Mouse (Mus musculus) forebrain, embryonic 10.5 days (tissue): ENCODE results near the gene 1520401A03Rik. TPM values are rescaled to one million over a fixed set of nuclear protein-coding genes. Genes with fewer than 3 reads are reported as not detected.

ENCODE experiments used
- DNase-seq: peaks from one replicate; pipeline ENCODE4 v3.0.0-alpha.2; 2017; ENCODE audit warnings: low spot score; ENCODE audit errors: extremely low spot score
- H3K27ac ChIP-seq: fragments of 300-500 bp; sonication (generic); 2 replicates; pipeline ENCODE4 v1.5.1; 2016; ENCODE audit warnings: mild to moderate bottlenecking
- H3K27me3 ChIP-seq: fragments of 300-500 bp; sonication (generic); 2 replicates; pipeline ENCODE4 v1.6.1; 2016; ENCODE audit warnings: mild to moderate bottlenecking; ENCODE audit not compliant: poor library complexity, severe bottlenecking
- H3K36me3 ChIP-seq: fragments of 300-500 bp; sonication (generic); replicated peaks from 2 replicates; pipeline ENCODE4 v1.6.1; 2016; ENCODE audit warnings: mild to moderate bottlenecking, moderate library complexity
- H3K4me1 ChIP-seq: fragments of 300-500 bp; sonication (generic); 2 replicates; pipeline ENCODE4 v1.6.1; 2016
- H3K4me3 ChIP-seq: fragments of 300-500 bp; sonication (generic); 2 replicates; pipeline ENCODE4 v1.5.1; 2016; ENCODE audit warnings: mild to moderate bottlenecking, moderate library complexity
- H3K9me3 ChIP-seq: fragments of 300-500 bp; sonication (generic); 2 replicates; pipeline ENCODE4 v1.6.1; 2016; ENCODE audit warnings: mild to moderate bottlenecking, moderate library complexity
- WGBS: fragments of 180-500 bp; shearing (Covaris S2); methylation state at CpG from one replicate; pipeline ENCODE4 v1.1.7; 2016; 5-methylcytosine and 5-hydroxymethylcytosine counted together
- polyA plus RNA-seq: library from polyadenylated mRNA; unstranded; fragments of >200 nt; fragmentation: Nextera tagmentation; extraction: Ambion mirVana; gene quantifications from 2 replicates; pipeline ENCODE4 v1.2.1, GENCODE M21; 2016

Gene 1520401A03Rik
- polyA plus RNA-seq, 1 experiment from 2014 or later = 0.06 TPM

DNA sequence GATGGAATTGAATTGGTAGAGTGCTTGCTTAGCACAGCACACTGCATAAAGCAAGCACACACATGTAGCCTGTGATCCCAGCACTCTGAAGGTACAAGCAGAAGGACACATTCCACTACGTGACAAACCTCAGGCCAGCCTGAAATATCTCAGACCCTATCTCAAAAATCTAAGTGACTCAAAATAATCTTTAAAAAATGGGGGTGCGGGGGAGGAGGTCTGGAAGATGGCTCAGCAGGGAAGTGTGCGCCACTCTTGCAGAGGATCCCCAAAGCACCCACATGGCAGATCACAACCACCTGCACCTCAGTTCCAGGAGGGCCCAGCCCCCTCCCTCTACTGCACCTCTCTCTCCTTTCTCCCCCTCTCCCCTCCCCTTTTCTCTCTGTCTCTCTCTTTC lies 51.1 kb downstream of the 1520401A03Rik start:
- peaks cover 39% of the 10 kb centered on the region for H3K4me1 ChIP-seq
- H3K36me3 ChIP-seq = peaks cover 43% of the 10 kb centered on the region
- no peak overlapping the region for H3K4me3 ChIP-seq
- WGBS = 94% methylated on average over 3 of the region's 3 CpGs
- H3K27ac ChIP-seq = no peak overlapping the region
- no peaks in the 10 kb centered on the region for H3K9me3 ChIP-seq
- no peak for DNase-seq
- peaks cover 25% of the 10 kb centered on the region for H3K27me3 ChIP-seq

DNA sequence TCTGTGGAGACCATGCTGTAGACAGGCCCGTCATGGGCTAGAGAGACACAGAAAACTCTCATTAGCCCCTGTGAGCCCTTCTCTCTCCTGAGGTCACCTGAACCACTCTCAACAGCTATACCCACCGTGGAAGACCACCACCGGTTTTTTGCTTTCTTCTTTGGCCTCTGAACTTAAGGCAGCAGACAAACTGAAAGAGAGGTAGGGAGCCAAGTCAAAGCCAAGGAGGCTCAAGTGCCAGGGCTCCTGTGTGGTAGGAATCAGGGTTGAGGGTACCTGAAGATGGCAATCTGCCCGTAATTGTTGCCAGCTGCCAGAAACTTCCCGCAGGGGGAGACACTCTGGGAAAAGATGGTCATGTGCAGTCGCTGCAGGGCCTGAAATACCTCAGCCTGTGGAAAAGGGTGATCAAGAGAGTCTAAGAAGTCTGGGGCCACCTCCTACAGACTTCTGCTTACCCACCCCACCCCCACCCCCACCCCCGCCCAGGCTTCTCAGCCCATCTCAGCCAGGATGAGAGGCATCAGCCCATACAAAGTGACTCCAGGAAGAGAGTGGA lies 52.0 kb downstream of the 1520401A03Rik start:
- Histone ChIP-seq H3K9me3 (no peaks in the 10 kb centered on the region), H3K36me3 (peaks cover 48% of the 10 kb centered on the region), H3K4me1 (peaks cover 36% of the 10 kb centered on the region), H3K27ac (no peak overlapping the region), H3K4me3 (no peak overlapping the region), H3K27me3 (peaks cover 15% of the 10 kb centered on the region)
- DNase-seq = no peak
- 91% methylated on average over 7 of the region's 7 CpGs for WGBS

DNA sequence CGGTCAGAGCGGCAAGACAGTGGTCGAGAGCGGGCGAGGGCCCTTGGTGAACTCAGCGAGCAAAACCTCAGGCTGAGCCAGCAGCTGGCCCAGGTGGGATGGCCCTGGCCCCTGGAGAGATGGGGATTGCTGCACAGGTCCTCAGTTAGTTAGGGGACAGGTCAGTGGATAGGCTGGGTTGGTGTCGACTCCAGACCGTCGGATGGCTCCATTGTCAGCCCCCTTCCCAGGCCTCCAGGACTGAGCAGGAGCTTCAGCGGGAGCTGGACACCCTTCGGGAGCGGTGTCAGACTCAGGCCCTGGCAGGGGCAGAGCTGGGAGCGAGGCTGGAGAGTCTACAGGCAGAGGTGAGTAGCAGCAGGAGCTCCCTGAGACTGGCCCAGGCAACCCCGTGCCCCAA lies 57.1 kb downstream of the 1520401A03Rik start:
- peaks cover 26% of the 10 kb centered on the region for H3K4me1 ChIP-seq
- peaks cover 31% of the 10 kb centered on the region for H3K27me3 ChIP-seq
- whole genome bisulfite sequencing = 80% methylated on average over 14 of the region's 14 CpGs
- peaks cover 49% of the 10 kb centered on the region for H3K36me3 ChIP-seq
- H3K4me3 ChIP-seq = no peak overlapping the region
- H3K9me3 ChIP-seq = no peaks in the 10 kb centered on the region
- H3K27ac ChIP-seq = peak overlapping the region; percentile 44; the same call in 1 of the 2 replicates
- DNase-seq = no peak

DNA sequence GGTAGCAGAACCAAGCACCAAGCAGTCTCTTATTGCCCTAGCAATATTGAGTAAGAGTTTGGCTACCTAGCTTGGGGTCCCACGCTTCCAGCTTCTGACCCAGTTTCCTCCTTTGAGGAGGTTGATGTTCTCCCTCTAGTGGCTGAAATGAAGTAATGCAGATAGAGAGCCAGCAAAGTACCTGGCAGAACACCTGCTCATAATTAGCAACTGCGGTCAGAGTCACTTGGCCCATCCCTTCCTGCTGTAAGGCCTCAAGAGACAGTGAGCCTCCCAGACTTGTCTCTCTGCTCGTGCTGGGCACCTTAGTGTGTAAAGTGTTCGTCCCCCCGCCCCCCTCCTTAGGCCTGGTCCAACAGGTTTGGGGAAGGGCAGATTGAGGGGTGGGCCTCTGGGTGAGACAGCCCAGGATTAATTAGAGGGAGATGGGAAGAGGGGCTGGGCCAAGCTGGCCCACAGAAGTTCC lies 58.0 kb downstream of the 1520401A03Rik start:
- DNase-seq = no peak
- 11% methylated on average over 5 of the region's 5 CpGs for whole genome bisulfite sequencing

DNA sequence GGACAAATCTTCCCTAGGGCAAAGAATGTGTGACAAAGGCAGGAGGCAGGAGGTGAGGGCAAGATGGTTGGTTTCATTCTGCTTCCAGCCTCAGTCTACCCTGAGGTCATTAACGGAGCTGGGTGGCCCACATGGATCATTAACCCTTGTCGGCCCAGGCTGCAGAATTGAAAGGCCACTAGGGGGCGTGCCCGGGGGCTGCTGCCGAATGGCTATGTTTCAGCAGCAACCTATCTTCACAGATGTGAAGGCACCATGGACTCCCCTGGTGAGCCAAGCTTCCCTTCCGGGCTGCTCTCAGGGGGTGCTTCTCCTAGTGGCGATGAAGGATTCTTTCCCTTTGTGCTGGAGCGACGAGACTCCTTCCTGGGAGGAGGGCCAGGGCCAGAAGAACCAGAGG lies 61.1 kb downstream of the 1520401A03Rik start:
- H3K27ac ChIP-seq = no peak overlapping the region
- peaks cover 50% of the 10 kb centered on the region for H3K27me3 ChIP-seq
- 4% methylated on average over 9 of the region's 9 CpGs for WGBS
- no peaks in the 10 kb centered on the region for H3K9me3 ChIP-seq
- no peak overlapping the region for H3K4me3 ChIP-seq
- peaks cover 9% of the 10 kb centered on the region for H3K36me3 ChIP-seq
- peaks cover 29% of the 10 kb centered on the region for H3K4me1 ChIP-seq
- DNase-seq = no peak

More for the DNA sequence above, 58.0 kb downstream of the 1520401A03Rik start:
- Histone ChIP-seq H3K36me3 (peaks cover 40% of the 10 kb centered on the region), H3K4me3 (no peak overlapping the region), H3K27me3 (peaks cover 40% of the 10 kb centered on the region), H3K27ac (no peak overlapping the region), H3K4me1 (peaks cover 29% of the 10 kb centered on the region), H3K9me3 (no peaks in the 10 kb centered on the region)

DNA sequence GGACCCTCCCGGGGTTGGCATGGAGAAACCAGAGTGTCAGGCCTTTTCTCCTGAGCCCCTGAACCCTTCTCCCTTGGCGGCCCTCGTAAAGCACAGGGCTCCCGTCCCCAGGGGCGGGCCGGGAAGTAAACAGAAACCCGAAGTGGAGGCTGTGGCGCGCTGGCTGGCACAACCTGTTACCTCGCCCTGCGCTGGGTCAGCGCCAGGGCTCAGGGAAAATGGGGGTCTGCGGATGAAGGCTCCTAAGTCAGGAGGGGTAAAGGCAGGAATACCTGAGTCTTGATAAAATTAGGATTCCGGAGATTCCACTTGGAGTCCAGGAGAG lies 61.7 kb downstream of the 1520401A03Rik start:
- WGBS = 4% methylated on average over 14 of the region's 14 CpGs
- H3K27ac ChIP-seq = no peak overlapping the region
- peaks cover 26% of the 10 kb centered on the region for H3K4me1 ChIP-seq
- no peaks in the 10 kb centered on the region for H3K9me3 ChIP-seq
- H3K36me3 ChIP-seq = 0 out of 2 replicates have a peak, but pooled peaks cover 4% of the 10 kb centered on the region
- H3K27me3 ChIP-seq = peaks cover 50% of the 10 kb centered on the region
- no peak for DNase-seq
- H3K4me3 ChIP-seq = 0 out of 2 replicates have a peak overlapping the region, but pooled peaks have one; percentile 29

GRCm38 (mm10) chr17:23660117-23660875 lies 62.3 kb downstream of the 1520401A03Rik start, which contains the start of gene Bicdl2:
Gene Bicdl2, plus strand, starts transcription at chr17:23660506.
- H3K4me3 ChIP-seq = peak within 1 kb of the TSS; percentile 29; the same call in 1 of the 2 replicates
- H3K27me3 ChIP-seq = peaks cover 50% of the 10 kb centered on the region

GRCm38 (mm10) chr17:23658450-23658849 lies 64.1 kb downstream of the 1520401A03Rik start:
- 88% methylated on average over 3 of the region's 3 CpGs for WGBS
- Histone ChIP-seq H3K4me3 (no peak overlapping the region), H3K9me3 (no peaks in the 10 kb centered on the region), H3K36me3 (no peaks in the 10 kb centered on the region), H3K27ac (no peak overlapping the region), H3K4me1 (peaks cover 13% of the 10 kb centered on the region; the same call in 1 of the 2 replicates), H3K27me3 (peaks cover 47% of the 10 kb centered on the region)
- DNase-seq = no peak

More at GRCm38 (mm10) chr17:23660117-23660875, 62.3 kb downstream of the 1520401A03Rik start, which contains the start of gene Bicdl2:
- Histone ChIP-seq H3K36me3 (0 out of 2 replicates have a peak, but pooled peaks cover 1% of the 10 kb centered on the region), H3K27ac (no peak within 1 kb of the TSS), H3K9me3 (no peaks in the 10 kb centered on the region), H3K4me1 (peaks cover 20% of the 10 kb centered on the region)
- 5% methylated on average over 27 of the region's 27 CpGs for WGBS
- no peak for DNase-seq

Other genes with a start within 250 kb of the 1520401A03Rik start
- gene Vmn2r117, start 243.1 kb downstream of the 1520401A03Rik start, polyA plus RNA-seq = not detected in 2 replicates
- gene Zfp213, start 158.5 kb downstream of the 1520401A03Rik start, polyA plus RNA-seq = 27.6 and 29.9 TPM in 2 replicates
- gene Zfp13, start 123.3 kb downstream of the 1520401A03Rik start, polyA plus RNA-seq = 22.1 and 22.2 TPM in 2 replicates
- gene Zscan10, start 121.9 kb downstream of the 1520401A03Rik start, polyA plus RNA-seq = 0.42 and 0.65 TPM in 2 replicates
- gene Mmp25, start 77.5 kb downstream of the 1520401A03Rik start, polyA plus RNA-seq = 0.77 and 0.84 TPM in 2 replicates
- gene Bicdl2, start 62.3 kb downstream of the 1520401A03Rik start, polyA plus RNA-seq = 0.27 and 0.37 TPM in 2 replicates
- gene Hcfc1r1, start 49.2 kb downstream of the 1520401A03Rik start, polyA plus RNA-seq = 28.0 and 29.0 TPM in 2 replicates
- gene Thoc6, start 48.9 kb downstream of the 1520401A03Rik start, polyA plus RNA-seq = 77.8 and 78.8 TPM in 2 replicates
- gene Tnfrsf12a, start 45.3 kb downstream of the 1520401A03Rik start, polyA plus RNA-seq = 3.9 and 4.6 TPM in 2 replicates
- 28.5 and 32.8 TPM in 2 replicates for gene Cldn6, start 43.5 kb downstream of the 1520401A03Rik start, polyA plus RNA-seq
- 7.4 and 10.1 TPM in 2 replicates for gene Cldn9, start 38.8 kb downstream of the 1520401A03Rik start, polyA plus RNA-seq
- gene Pkmyt1, start 3.6 kb upstream of the 1520401A03Rik start, polyA plus RNA-seq = 63.3 and 64.5 TPM in 2 replicates
- gene Paqr4, start 18.1 kb upstream of the 1520401A03Rik start, polyA plus RNA-seq = 21.5 and 23.9 TPM in 2 replicates
- 1.5 and 2.9 TPM in 2 replicates for gene Kremen2, start 23.1 kb upstream of the 1520401A03Rik start, polyA plus RNA-seq
- gene Flywch1, start 48.8 kb upstream of the 1520401A03Rik start, polyA plus RNA-seq = 190 and 197 TPM in 2 replicates
- gene Flywch2, start 63.3 kb upstream of the 1520401A03Rik start, polyA plus RNA-seq = 23.8 and 25.0 TPM in 2 replicates
- 482 and 518 TPM in 2 replicates for gene Srrm2, start 67.7 kb upstream of the 1520401A03Rik start, polyA plus RNA-seq
- gene Elob, start 106.4 kb upstream of the 1520401A03Rik start, polyA plus RNA-seq = 1,030 and 1,081 TPM in 2 replicates
- 0.49 TPM in 1 of 2 replicates, not detected in the other for gene Prss33, start 113.3 kb upstream of the 1520401A03Rik start, polyA plus RNA-seq
- gene Prss32, start 121.1 kb upstream of the 1520401A03Rik start, polyA plus RNA-seq = not detected in 2 replicates
- gene Prss41, start 121.4 kb upstream of the 1520401A03Rik start, polyA plus RNA-seq = 4.5 and 5.4 TPM in 2 replicates
- not detected in 2 replicates for gene Prss21, start 145.3 kb upstream of the 1520401A03Rik start, polyA plus RNA-seq
- not detected in 2 replicates for gene Dcpp1, start 158.1 kb upstream of the 1520401A03Rik start, polyA plus RNA-seq
- not detected in 2 replicates for gene Dcpp2, start 158.1 kb upstream of the 1520401A03Rik start, polyA plus RNA-seq
- gene Dcpp3, start 194.7 kb upstream of the 1520401A03Rik start, polyA plus RNA-seq = not detected in 2 replicates
- gene Sbp, start 218.9 kb upstream of the 1520401A03Rik start, polyA plus RNA-seq = not detected in 2 replicates
- not detected in 2 replicates for gene Sbpl, start 232.5 kb upstream of the 1520401A03Rik start, polyA plus RNA-seq